Mouse (Mus musculus) olfactory bulb, adult 2 months (tissue): Measurements from ENCODE around the gene Ugcg. TPM values are rescaled to one million over a fixed set of nuclear protein-coding genes. Genes with fewer than 3 reads are reported as not detected.

Experiments
- H3K27ac ChIP-seq: fragments of 200-500 bp; 2 replicates; pipeline ENCODE4 v1.5.1; 2012; ENCODE audit warnings: low read depth, low read length; ENCODE audit not compliant: insufficient read depth
- H3K4me1 ChIP-seq: fragments of 200-500 bp; 2 replicates; pipeline ENCODE4 v1.6.1; 2012; ENCODE audit warnings: low read length; ENCODE audit not compliant: control insufficient read depth, insufficient read depth
- H3K4me3 ChIP-seq: fragments of 200-500 bp; 2 replicates; pipeline ENCODE4 v1.5.1; 2012; ENCODE audit warnings: mild to moderate bottlenecking, low read depth, low read length, moderate library complexity; ENCODE audit not compliant: insufficient read depth
- CTCF ChIP-seq: fragments of 200-500 bp; IDR thresholded peaks from 2 replicates; pipeline ENCODE4 v1.5.1; 2012; ENCODE audit warnings: low read depth, mild to moderate bottlenecking, low read length, moderate library complexity; ENCODE audit not compliant: insufficient read depth
- POLR2A ChIP-seq: fragments of 200-500 bp; IDR thresholded peaks from 2 replicates; pipeline ENCODE4 v1.6.1; 2012; ENCODE audit warnings: mild to moderate bottlenecking, low read depth, low read length, moderate library complexity; ENCODE audit not compliant: insufficient read depth
- WGBS: fragments of 180-500 bp; shearing (Covaris S2); methylation state at CpG from one replicate; pipeline ENCODE4 v1.1.7; 2018; 5-methylcytosine and 5-hydroxymethylcytosine counted together
- polyA plus RNA-seq: library from polyadenylated mRNA; stranded (reverse); fragments of >200 nt; gene quantifications from 2 replicates; pipeline ENCODE4 v1.2.4, GENCODE M21; 2012; ENCODE audit warnings: low replicate concordance; ENCODE audit not compliant: missing spikeins, insufficient read depth, insufficient read length

Ugcg gene
- polyA plus RNA-seq, 1 experiment, result not detected

DNA sequence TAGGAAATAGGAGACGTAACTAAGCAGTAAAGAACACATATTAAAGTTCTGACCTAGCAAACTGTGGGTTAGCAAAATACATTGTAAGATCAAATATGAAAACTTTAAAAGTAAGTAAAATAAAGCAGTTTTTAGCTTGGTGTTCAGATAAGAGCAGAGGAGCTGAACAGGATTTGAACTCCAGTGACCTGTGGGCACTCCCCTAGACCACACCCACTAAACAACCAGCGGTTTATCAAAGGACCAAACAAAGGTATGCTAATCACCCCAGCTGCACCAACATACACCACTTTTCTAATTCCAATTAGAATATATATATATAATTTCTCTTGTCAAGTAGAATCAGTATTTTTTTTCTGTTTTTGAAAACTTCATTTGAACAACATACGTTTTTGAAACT, 3.4 kb upstream of the Ugcg start:
- no peak overlapping the region for H3K27ac ChIP-seq
- TF ChIP-seq POLR2A (no peak), CTCF (no peak)
- no peak overlapping the region for H3K4me3 ChIP-seq
- WGBS, result 78% methylated on average over 3 of the region's 3 CpGs
- H3K4me1 ChIP-seq, result no peaks in the 10 kb centered on the region

DNA sequence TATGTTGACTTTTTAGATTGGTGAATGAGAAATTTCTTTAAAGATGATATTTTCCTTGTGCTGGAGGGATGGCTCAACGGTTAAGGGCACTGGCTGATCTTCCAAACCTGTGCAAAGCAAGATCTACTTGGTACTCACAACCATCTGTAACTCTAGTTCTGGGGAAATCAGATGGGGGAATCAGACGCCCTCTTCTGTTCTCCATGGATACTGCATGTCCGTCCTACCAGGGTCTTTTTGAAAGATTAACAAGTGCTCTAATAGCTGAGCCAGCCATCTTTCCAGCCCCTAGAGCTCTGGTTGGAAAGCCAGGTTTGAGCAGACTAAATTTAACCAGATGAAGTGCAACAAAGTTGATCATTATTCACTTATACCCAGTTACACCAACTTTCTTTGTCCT, 1.8 kb upstream of the Ugcg start:
- Histone ChIP-seq H3K27ac (no peak overlapping the region), H3K4me1 (no peaks in the 10 kb centered on the region), H3K4me3 (no peak overlapping the region)
- TF ChIP-seq CTCF (no peak), POLR2A (no peak)
- 37% methylated on average over 3 of the region's 3 CpGs for WGBS

DNA sequence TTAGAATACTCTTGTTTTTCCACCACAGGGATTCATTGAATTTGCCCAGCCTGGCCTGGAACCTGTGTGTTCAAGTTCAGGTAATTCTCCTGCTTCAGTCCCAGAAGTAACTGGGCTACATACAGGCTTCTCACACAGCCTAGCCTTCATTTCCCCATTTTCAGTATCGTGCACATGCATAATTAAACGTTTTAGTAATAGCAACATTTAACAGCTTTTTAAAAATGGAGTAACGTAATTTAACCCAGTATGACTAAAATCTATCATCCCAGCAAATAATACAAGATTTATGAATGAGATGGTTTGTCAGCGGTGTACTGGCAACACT, 619 bp upstream of the Ugcg start:
- no peaks in the 10 kb centered on the region for H3K4me1 ChIP-seq
- TF ChIP-seq CTCF, result no peak
- no peak for TF ChIP-seq POLR2A
- peak overlapping the region; percentile 98 for H3K4me3 ChIP-seq
- 5% methylated on average over 4 of the region's 4 CpGs for WGBS
- peak overlapping the region; percentile 83; the same call in 1 of the 2 replicates for H3K27ac ChIP-seq

DNA sequence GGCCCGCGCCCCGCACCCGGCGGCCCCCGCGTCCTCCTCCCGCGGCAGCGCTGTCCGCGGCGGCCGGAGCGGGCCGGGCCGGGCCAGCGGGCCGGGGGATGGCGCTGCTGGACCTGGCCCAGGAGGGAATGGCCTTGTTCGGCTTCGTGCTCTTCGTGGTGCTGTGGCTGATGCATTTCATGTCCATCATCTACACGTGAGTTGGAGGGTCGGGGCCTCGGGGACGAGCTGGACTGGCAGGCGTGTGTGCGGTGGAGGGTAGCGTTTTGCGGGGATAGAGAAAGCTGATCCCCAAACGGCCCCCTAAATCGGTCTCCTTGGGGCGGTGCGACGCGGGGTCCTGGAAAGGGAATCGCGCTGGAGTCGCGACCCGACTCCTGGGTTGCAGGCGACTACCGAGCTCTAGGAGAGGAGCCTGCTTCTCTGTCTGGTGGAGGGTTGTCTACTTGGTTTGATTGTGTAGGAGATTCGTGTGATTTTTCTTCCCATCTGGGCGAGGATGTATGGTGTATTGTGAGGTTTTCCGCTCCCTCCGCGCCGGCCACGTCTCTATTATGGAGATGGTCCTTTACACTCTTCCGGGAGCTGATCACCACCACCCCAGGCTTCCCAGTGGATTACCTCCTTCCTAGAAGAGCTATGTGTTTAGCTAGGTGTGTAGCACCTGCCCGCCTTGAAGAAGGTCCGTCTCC, 635 bp downstream of the Ugcg start:
- WGBS, result under 1% methylated on average over 53 of the region's 54 CpGs
- no peaks in the 10 kb centered on the region for H3K4me1 ChIP-seq
- H3K27ac ChIP-seq, result peak overlapping the region; percentile 87
- TF ChIP-seq POLR2A (no peak), CTCF (no peak)
- peak overlapping the region; percentile 98 for H3K4me3 ChIP-seq

DNA sequence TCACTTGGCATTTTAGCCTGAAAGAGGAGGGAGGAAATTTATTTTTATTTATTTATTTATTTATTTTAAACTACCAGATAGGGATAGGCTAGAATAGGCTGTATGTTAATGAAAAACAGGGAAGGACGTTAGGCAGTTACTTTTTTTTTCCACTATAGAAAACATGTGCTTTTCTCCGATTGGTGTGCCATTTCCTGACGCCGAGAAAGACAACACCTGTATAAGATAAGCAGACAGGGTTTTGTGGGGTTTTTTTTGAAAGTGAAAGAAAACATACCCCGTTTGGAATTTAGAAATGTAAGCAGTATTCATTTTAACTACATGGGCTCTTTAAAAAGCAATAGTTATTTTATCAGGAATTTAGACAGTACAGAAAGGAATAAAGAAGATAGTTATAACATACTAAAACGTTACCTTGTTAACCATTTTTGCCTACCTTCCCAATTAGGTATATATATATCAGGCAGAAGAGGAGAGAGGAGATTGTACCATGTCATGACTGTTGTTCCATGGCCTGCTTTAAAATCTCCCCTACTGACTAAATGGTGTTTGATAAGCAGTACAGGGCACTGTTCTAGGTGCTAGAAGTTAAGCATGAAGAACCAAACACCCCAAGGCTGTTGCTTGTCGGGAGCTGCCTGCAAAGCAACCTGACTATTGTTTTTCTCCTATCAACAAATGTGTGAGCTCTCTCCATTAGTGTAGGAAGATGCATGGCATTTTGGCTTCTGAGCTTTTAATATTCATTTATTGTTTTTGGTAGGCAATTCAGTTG, 1.8 kb downstream of the Ugcg start:
- no peak overlapping the region for H3K4me3 ChIP-seq
- TF ChIP-seq POLR2A (no peak), CTCF (no peak)
- 0 out of 2 replicates have a peak, but pooled peaks cover 3% of the 10 kb centered on the region for H3K4me1 ChIP-seq

DNA sequence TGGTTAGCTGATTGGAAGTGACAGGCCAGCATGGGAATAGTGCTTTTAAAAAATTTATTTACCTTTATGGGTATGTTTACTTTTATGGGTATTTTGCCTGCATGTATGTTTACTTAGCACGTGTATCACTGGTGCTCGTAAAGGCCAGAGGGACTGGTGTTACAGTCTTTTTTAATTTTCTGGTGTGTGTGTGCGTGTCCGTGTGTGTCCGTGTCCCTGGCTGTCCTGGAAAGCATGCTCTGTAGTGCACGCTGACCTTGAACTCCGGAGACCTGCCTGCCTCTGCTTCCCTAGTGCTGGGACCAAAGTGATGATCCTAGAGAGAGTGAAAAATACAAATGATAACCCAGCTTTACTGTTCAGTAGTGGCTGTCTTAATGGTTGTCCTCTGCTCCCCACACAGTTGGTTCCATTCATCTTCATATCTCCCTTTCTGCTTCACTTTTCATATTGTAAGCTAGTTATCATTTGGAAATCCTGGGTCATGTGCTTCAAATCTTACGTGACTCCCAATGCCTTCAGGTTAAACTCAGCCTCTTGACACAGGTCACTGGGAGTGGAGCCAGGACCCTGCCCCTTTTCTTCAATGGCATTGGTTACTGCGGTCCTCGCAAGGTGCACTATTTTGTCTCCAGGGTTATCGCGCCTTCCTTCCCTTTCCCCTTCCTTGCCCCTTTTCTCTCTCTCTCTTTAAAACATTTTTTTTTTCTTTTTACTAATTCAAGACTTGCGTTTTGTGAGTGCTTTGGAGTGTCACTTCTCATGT, 5.9 kb downstream of the Ugcg start:
- peaks cover 19% of the 10 kb centered on the region for H3K4me1 ChIP-seq
- WGBS, result 93% methylated on average over 13 of the region's 13 CpGs
- no peak for TF ChIP-seq POLR2A
- TF ChIP-seq CTCF, result no peak
- no peak overlapping the region for H3K27ac ChIP-seq
- H3K4me3 ChIP-seq, result no peak overlapping the region

More for the DNA sequence above, 1.8 kb downstream of the Ugcg start:
- H3K27ac ChIP-seq, result no peak overlapping the region
- WGBS, result 37% methylated on average over 7 of the region's 7 CpGs

DNA sequence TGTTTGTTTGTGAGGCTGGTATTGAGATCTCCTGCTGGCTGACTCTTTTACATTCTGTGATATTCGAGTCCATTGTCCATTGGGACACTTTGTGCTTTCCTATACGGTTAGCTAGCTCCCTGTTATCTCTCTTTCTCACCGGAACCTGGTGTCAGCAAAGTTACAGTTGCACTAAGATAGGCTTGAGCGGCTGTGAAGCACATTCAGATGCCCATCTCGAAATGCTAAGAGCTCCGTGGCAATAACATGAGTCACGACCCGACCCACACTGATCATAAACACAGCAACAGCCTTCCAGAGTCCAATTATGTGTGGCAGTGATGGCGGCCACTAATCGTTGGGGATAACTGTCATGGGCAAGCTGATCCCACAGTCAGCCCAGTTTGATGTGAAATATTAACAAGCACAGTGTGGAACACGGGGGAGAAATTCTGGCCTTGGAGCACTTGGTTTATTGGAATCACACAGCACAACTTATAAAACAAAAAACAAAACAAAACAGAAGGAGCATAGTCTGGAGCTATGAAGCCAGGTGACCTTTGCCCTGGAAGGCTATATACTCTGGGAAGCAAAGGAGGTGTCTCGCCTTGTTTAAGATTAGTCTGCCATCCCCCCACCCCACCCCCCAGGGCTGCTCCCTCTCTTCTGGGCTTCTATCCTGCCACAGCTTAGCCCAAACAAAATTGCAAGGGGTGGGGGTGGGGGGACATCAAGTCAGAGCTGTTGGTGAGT, 7.5 kb downstream of the Ugcg start:
- no peak overlapping the region for H3K4me3 ChIP-seq
- H3K27ac ChIP-seq, result no peak overlapping the region; the same call in 1 of the 2 replicates
- WGBS, result 37% methylated on average over 12 of the region's 12 CpGs
- peaks cover 26% of the 10 kb centered on the region for H3K4me1 ChIP-seq
- no peak for TF ChIP-seq POLR2A
- no peak for TF ChIP-seq CTCF

DNA sequence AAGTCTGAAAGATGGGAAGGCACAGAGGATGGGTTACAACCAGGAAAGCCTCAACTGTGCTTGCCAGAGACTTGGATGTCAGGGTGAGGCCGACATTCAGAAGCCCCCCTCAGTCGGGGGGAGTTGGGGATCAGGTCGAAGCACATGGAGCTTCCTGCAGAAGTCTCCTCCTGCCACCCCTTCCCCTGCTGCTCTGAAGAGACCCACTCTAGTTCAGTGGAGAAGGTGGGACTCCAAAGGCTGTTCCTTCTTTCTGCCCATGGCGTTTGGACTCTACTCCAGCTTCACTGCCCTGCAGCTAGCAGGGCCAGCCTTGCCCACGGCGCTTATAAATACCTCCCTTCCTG, 8.0 kb downstream of the Ugcg start:
- Histone ChIP-seq H3K4me1 (peaks cover 27% of the 10 kb centered on the region), H3K4me3 (no peak overlapping the region), H3K27ac (peak overlapping the region; percentile 40; the same call in 1 of the 2 replicates)
- no peak for TF ChIP-seq POLR2A
- no peak for TF ChIP-seq CTCF
- WGBS, result 59% methylated on average over 6 of the region's 6 CpGs
